17 mouse cellular contexts compared by ENCODE assay signal in the genomic region with DNA sequence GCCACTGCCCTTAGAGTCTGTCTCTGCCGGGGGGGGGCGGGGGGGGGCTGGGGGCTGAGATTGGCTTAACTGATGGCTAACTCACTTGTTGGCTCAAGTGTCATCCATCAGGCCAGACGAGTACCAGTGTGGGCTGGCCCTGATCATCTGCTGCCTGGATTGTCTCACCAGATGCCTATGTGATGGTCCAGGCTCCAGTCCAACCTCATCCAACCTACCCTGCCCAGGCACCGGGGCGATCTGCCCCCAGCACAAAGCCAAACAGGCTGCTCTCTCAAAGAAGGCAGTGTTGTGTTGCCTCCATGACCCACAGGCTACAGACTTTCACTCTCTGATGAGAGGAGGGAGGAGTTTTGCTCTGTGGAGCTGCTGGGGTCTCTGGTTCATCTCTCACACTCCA.
"Had no signal": no experiment of that assay in that cellular context is flagged by ENCODE, and none has a peak within 500 bp of the region (broad histone marks: within the 10 kb centered on the region; RNA-seq: fewer than 3 reads in every experiment).

No protein-coding gene starts in this region.

- H3K4me1 ChIP-seq: limb, embryonic 13.5 days had no signal

- H3K36me3 ChIP-seq: heart, embryonic 13.5 days; heart, embryonic 15.5 days; hindbrain, embryonic 12.5 days; hindbrain, embryonic 15.5 days; kidney, embryonic 15.5 days; limb, embryonic 13.5 days; limb, embryonic 15.5 days; liver, embryonic 12.5 days had no signal

- H3K9me3 ChIP-seq: heart, embryonic 13.5 days; heart, embryonic 15.5 days; hindbrain, embryonic 12.5 days; hindbrain, embryonic 15.5 days; kidney, embryonic 15.5 days; limb, embryonic 13.5 days; limb, embryonic 15.5 days; liver, embryonic 12.5 days had no signal

- H3K4me3 ChIP-seq: heart, adult 2 months; heart, embryonic 13.5 days; heart, embryonic 15.5 days; hindbrain, embryonic 12.5 days; hindbrain, embryonic 15.5 days; kidney, embryonic 15.5 days; limb, embryonic 13.5 days; limb, embryonic 15.5 days; liver, embryonic 12.5 days had no signal

- ATAC-seq: intestine, embryonic 16.5 days; liver, embryonic 12.5 days had no signal

- H3K9ac ChIP-seq: heart, embryonic 13.5 days; heart, embryonic 15.5 days; hindbrain, embryonic 12.5 days; hindbrain, embryonic 15.5 days; kidney, embryonic 15.5 days; limb, embryonic 13.5 days; limb, embryonic 15.5 days; liver, embryonic 12.5 days; liver, embryonic 14.5 days had no signal

- H3K27ac ChIP-seq: heart, adult 2 months; heart, embryonic 13.5 days; heart, embryonic 15.5 days; hindbrain, embryonic 12.5 days; hindbrain, embryonic 15.5 days; kidney, embryonic 15.5 days; kidney, postnatal 0 days; limb, embryonic 13.5 days; limb, embryonic 15.5 days; liver, embryonic 12.5 days; liver, embryonic 14.5 days had no signal

- H3K27me3 ChIP-seq: hindbrain, embryonic 12.5 days; hindbrain, embryonic 15.5 days; kidney, embryonic 15.5 days; limb, embryonic 13.5 days; limb, embryonic 15.5 days; liver, embryonic 12.5 days had no signal

- H3K4me2 ChIP-seq: heart, embryonic 11.5 days; heart, embryonic 13.5 days; heart, embryonic 15.5 days; hindbrain, embryonic 12.5 days; hindbrain, embryonic 15.5 days; kidney, embryonic 15.5 days; limb, embryonic 13.5 days; limb, embryonic 15.5 days; liver, embryonic 12.5 days had no signal

- DNase-seq: heart, adult 11 months; kidney, adult 11 months; layer of hippocampus, adult 9-11 months; layer of hippocampus, postnatal 36 days had no signal
